Mouse (Mus musculus): ENCODE data around the gene Farp1. TPM values are rescaled to one million over a fixed set of nuclear protein-coding genes. Genes with fewer than 3 reads are reported as not detected.
A peak's percentile ranks its signal among the peaks of the same experiment; 100 is the strongest.
"Not testable (repeated sequence)": the region's sequence is repeated elsewhere in the genome, so short reads cannot be mapped to it uniquely, and the experiment has no call there.

Gene Farp1
- polyA plus RNA-seq, 1 experiment from 2014 or later, result 32.5 TPM

DNA sequence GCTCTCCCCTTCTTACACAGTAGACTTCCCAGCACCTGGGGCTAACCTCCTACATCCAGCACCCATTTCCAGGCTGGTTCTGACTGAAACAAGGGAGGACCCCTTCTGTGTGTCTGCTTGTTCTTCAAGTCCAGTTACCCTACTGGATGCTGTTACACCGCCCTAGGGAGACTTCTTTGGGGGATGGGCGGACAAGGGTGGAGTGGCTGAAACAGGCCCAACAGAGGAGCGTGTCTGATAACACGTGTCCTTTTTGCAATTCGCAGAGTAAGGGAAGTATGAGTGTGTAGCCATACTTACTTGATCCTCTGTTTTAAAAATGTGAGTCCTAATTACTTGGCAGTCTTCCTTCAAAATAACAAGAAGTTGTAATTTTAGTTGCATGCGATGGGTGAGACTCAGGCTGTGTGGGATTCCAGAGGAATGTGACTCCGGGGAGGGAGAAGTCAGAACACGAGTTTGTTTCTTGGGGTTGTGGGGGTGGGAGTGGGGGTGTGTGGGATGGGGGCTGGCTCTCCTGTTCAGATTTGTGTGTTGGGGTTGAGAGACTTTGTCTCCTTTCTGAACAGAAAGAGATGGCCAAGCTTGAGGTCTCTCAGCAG is 89.5 kb downstream of the Farp1 start:
- Histone ChIP-seq H3K36me3 (no peaks in the 10 kb centered on the region), H3K4me2 (replicated peaks) (no peak overlapping the region), H3K4me3 (replicated peaks) (no peak overlapping the region), H3K4me1 (peaks cover 62% of the 10 kb centered on the region), H3K27ac (replicated peaks) (peak overlapping the region; percentile 68), H3K9ac (no peak overlapping the region), H3K9me3 (replicated peaks) (no peaks in the 10 kb centered on the region), H3K27me3 (no peaks in the 10 kb centered on the region)
- 54% methylated on average over 8 of the region's 8 CpGs for whole genome bisulfite sequencing
- peak; percentile 63 for ATAC-seq (ENCODE audit: insufficient number of reproducible peaks, low FRiP score, low TSS enrichment, low read depth)

DNA sequence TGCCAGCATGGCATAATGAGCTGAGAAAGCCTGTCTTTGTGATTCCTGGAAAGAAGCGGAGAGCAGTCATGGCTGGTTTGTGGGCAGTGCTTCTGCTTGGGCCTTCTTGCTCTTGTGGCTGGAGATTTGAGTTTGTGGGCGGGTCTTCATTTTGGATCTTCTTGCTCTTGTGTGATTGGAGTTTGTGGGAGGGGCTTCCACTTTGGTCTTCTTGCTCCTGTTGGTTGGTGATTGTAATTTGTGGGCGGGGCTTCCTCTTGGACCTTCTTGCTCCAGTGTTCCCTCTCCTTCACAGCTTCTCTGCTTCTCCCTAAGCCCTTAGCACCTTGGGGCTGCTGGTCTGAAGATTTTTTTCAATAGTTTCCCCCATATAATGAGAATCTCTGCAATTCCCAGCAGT is 90.7 kb downstream of the Farp1 start:
- Histone ChIP-seq H3K4me3 (replicated peaks) (no peak overlapping the region), H3K36me3 (no peaks in the 10 kb centered on the region), H3K9ac (no peak overlapping the region), H3K27me3 (no peaks in the 10 kb centered on the region), H3K27ac (replicated peaks) (0 out of 2 replicates have a peak overlapping the region, but pooled peaks have one; percentile 68), H3K4me1 (peaks cover 56% of the 10 kb centered on the region), H3K4me2 (replicated peaks) (no peak overlapping the region), H3K9me3 (replicated peaks) (no peaks in the 10 kb centered on the region)
- no peak for ATAC-seq (ENCODE audit: insufficient number of reproducible peaks, low FRiP score, low TSS enrichment, low read depth)
- WGBS, result 89% methylated on average over 3 of the region's 3 CpGs

DNA sequence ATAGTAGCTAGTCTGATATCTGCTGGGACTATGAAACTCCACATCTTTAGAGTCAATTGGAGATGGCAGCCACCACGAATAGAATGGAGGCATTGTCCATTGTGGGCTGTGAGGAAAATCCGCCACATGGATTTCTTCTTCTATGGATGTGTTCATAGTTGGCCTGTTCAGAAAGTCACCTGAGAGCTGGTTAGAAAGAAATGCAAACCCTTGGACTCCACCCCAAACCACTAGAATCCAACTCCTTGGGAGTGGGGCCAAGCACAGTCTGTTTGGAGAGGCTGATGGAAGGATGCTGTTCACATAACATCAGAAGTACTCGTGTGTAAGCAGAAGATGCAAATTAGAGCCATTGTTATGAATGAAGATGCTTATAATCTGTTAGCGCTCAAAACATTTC is 91.3 kb downstream of the Farp1 start:
- peaks cover 56% of the 10 kb centered on the region for H3K4me1 ChIP-seq
- no peaks in the 10 kb centered on the region for H3K27me3 ChIP-seq
- no peak overlapping the region for H3K27ac ChIP-seq (replicated peaks)
- no peak overlapping the region for H3K4me3 ChIP-seq (replicated peaks)
- WGBS, result 75% methylated on average over 4 of the region's 4 CpGs
- no peaks in the 10 kb centered on the region for H3K9me3 ChIP-seq (replicated peaks)
- no peak overlapping the region for H3K9ac ChIP-seq
- no peaks in the 10 kb centered on the region for H3K36me3 ChIP-seq
- no peak for ATAC-seq (ENCODE audit: insufficient number of reproducible peaks, low FRiP score, low TSS enrichment, low read depth)
- H3K4me2 ChIP-seq (replicated peaks), result no peak overlapping the region

DNA sequence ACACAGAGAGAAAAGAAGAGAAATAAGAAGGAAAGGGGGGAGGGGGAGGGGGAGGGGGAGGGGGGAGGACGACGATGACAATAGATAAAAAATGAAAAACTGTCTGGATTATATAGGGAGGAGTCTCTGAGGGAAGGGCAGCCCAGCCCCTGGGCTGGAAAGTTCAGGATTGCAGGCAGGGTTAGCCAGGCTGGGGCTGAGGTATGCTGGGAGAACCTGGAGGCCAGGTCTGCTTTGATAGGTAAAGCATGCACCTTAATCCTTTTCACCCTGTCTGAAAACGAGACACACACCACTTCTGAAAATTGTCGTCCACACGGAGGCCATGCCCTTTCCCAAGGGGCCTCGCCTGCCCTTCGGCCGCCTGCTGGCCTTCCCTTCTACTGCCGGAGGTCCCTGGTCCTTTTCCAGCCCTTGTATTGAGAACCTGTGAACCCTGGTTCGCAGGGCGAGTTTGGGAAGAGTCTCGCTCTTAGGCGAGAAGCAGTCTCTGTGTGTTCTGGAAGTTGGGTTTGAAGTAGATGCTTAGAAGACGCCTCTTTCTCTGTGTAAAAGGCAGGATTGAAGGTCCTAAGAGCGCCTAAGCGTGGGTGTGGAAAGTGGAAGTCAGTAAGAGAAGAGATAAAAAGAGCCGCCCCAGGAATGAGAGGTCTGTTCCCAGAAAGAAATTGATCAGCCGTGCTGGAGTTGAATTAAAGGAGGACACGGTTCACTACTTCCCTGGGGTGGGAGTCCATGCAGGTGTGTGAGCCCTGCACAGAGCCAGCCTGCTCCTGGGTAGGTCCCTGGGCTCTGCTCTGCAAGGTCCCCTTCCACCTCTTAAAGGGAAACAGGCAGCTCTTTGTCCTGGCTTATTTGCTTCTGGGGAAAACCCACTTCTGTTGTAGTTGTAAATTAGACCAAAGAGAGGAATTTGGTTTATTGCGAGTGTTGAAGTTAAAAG is 94.1 kb downstream of the Farp1 start:
- Histone ChIP-seq H3K27me3 (no peaks in the 10 kb centered on the region), H3K9ac (no peak overlapping the region), H3K4me2 (replicated peaks) (no peak overlapping the region), H3K4me1 (peaks cover 35% of the 10 kb centered on the region), H3K9me3 (replicated peaks) (no peaks in the 10 kb centered on the region), H3K4me3 (replicated peaks) (no peak overlapping the region), H3K27ac (replicated peaks) (peak overlapping the region; percentile 68), H3K36me3 (no peaks in the 10 kb centered on the region)
- ATAC-seq (ENCODE audit: insufficient number of reproducible peaks, low FRiP score, low TSS enrichment, low read depth), result no peak
- 36% methylated on average over 20 of the region's 20 CpGs for WGBS

DNA sequence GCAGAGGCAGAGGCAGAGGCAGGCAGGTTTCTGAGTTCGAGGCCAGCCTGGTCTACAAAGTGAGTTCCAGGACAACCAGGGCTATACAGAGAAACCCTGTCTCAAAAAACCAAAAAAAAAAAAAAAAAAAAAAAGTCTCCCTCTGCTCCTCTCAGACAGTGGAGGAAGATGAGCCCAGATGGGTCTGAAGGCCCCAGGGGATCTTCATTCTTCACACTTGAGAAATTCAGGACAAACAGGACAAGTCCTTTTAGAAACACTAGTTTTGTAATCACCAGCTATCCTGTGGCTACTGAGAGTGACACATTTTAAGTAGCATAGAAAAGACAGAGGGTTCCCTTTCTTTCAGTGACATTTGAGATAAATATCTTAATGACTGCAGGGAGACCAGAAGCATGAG is 95.4 kb downstream of the Farp1 start:
- H3K4me1 ChIP-seq, result peaks cover 31% of the 10 kb centered on the region
- not testable (repeated sequence) for H3K9me3 ChIP-seq (replicated peaks); H3K27me3 ChIP-seq; H3K9ac ChIP-seq; H3K4me2 ChIP-seq (replicated peaks); H3K4me3 ChIP-seq (replicated peaks); ATAC-seq (ENCODE audit: insufficient number of reproducible peaks, low FRiP score, low TSS enrichment, low read depth); H3K27ac ChIP-seq (replicated peaks); H3K36me3 ChIP-seq
- WGBS, result 100% methylated on average over 1 of the region's 1 CpGs

DNA sequence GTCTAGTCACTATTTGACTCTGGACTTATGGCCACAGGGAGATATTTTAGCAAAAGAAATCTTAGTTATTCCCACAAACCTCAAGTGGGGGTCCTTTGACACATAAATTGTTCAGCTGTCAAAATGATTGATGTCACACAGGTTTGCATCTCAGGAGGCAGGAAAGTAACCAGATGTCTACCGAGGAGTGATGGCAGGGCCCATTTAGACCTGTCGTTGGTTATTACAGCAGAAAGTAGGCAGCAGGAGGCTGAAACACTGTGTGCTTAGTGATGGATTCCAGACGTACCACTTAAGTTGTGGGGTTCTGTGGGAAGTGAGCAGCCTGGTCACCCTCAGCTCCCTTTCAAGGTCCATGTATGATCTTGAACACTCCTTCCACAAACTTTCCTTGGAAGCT is 99.4 kb downstream of the Farp1 start:
- H3K27me3 ChIP-seq, result no peaks in the 10 kb centered on the region
- no peak overlapping the region for H3K4me2 ChIP-seq (replicated peaks)
- WGBS, result 26% methylated on average over 3 of the region's 3 CpGs
- H3K9me3 ChIP-seq (replicated peaks), result no peaks in the 10 kb centered on the region
- H3K4me3 ChIP-seq (replicated peaks), result no peak overlapping the region
- ATAC-seq (ENCODE audit: insufficient number of reproducible peaks, low FRiP score, low TSS enrichment, low read depth), result no peak
- no peak overlapping the region for H3K27ac ChIP-seq (replicated peaks)
- H3K9ac ChIP-seq, result no peak overlapping the region
- H3K36me3 ChIP-seq, result no peaks in the 10 kb centered on the region
- H3K4me1 ChIP-seq, result peaks cover 30% of the 10 kb centered on the region

DNA sequence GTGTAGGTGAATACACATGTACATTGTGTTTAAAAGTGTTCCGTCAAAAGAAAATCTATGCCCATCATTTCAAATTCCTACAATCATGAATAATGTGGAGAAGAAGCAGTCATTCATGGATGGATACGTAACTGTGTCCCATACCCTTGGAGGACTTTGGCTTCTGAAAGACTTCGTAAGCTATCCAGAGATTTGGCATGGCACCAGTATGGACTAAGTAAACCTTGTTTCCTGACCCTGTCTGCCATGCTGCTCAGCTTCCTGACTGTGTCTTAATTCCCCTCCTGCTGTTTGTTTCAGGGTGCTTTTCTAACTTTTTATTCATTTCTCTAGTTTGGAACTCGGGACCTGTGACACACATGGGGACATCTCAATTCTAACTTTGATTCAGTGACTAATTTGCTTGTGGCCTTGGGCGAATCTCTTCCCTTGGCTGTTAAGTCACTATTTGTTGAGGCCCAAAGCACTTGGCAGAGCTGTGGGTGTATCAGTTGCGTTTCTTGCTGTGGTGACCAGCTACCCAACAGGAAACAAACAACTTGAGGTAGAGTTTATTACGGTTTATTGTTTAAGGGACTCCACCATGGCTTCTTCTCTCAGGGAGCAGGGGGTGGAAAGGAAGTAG is 108.9 kb downstream of the Farp1 start:
- 84% methylated on average over 7 of the region's 7 CpGs for whole genome bisulfite sequencing
- H3K9ac ChIP-seq, result no peak overlapping the region
- no peak overlapping the region for H3K4me2 ChIP-seq (replicated peaks)
- no peak overlapping the region for H3K27ac ChIP-seq (replicated peaks)
- no peak overlapping the region for H3K4me3 ChIP-seq (replicated peaks)
- no peak for ATAC-seq (ENCODE audit: insufficient number of reproducible peaks, low FRiP score, low TSS enrichment, low read depth)
- peaks cover 36% of the 10 kb centered on the region for H3K4me1 ChIP-seq
- no peaks in the 10 kb centered on the region for H3K27me3 ChIP-seq
- no peaks in the 10 kb centered on the region for H3K9me3 ChIP-seq (replicated peaks)
- no peaks in the 10 kb centered on the region for H3K36me3 ChIP-seq

DNA sequence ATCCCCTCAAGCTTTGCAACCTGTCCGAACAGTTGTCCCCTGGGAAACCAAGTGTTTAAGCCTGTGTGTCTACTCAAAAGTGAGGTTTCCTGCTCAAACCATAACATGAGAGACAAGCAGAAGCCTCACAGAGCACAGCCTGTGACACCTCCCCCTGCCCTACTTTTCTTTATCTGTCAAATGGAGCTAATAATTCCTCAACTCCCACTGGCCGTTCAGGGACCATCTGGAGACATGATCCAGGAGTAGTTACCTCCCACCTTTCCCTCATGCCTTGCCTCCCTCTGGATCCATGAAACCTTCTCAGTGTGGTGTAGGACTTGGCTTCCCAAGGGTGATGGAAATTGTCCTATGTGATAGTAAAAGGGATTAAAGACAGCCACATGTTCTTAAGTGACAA is 109.5 kb downstream of the Farp1 start:
- Histone ChIP-seq H3K27ac (replicated peaks) (no peak overlapping the region), H3K4me2 (replicated peaks) (no peak overlapping the region), H3K4me3 (replicated peaks) (no peak overlapping the region), H3K36me3 (no peaks in the 10 kb centered on the region), H3K9me3 (replicated peaks) (no peaks in the 10 kb centered on the region), H3K27me3 (no peaks in the 10 kb centered on the region), H3K9ac (no peak overlapping the region), H3K4me1 (peaks cover 33% of the 10 kb centered on the region)
- ATAC-seq (ENCODE audit: insufficient number of reproducible peaks, low FRiP score, low TSS enrichment, low read depth), result no peak
- 51% methylated on average over 2 of the region's 2 CpGs for WGBS

DNA sequence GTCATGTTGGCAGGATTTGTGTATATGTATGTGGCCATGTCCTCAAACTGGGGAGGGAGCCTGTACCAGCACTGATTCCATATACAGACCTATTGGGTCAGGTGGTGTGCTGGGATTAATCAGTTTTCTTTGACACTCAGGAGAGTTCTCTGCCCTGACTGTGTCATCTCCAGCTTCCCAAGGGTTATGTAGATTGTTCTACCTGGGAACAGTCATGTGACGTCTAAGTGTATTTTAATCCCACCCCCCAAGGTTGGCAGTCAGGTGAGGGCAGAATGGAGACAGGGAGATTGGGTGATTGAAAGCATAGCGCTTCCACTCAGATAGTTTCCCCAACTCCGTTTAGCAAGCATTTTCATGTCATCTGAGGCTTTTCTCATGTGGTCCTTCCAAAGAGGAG is 110.3 kb downstream of the Farp1 start:
- Histone ChIP-seq H3K27ac (replicated peaks) (no peak overlapping the region), H3K4me1 (peaks cover 26% of the 10 kb centered on the region), H3K9ac (no peak overlapping the region), H3K36me3 (no peaks in the 10 kb centered on the region), H3K4me3 (replicated peaks) (no peak overlapping the region), H3K27me3 (no peaks in the 10 kb centered on the region), H3K9me3 (replicated peaks) (no peaks in the 10 kb centered on the region), H3K4me2 (replicated peaks) (no peak overlapping the region)
- WGBS, result 53% methylated on average over 3 of the region's 3 CpGs
- no peak for ATAC-seq (ENCODE audit: insufficient number of reproducible peaks, low FRiP score, low TSS enrichment, low read depth)

DNA sequence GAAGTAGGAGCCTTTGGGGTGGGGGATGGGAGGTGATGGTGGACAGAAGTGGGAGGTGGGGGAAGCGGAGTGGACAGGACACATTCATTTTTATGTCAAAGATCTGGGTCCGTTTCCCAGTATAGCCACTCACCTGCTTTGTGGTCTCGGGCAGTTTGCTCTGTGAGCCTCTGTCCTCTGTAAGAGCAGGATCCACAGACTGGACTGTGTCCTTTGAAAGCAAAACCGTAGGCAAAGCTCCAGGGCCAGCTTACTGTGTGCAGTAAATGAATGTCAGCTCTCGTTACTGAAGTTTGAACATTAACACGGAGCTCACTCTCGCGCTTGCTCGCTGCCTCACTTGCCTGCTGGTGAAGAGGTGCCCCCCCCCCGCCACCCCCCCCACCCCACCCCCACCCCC is 110.7 kb downstream of the Farp1 start:
- Histone ChIP-seq H3K4me2 (replicated peaks) (no peak overlapping the region), H3K4me1 (peaks cover 26% of the 10 kb centered on the region), H3K36me3 (no peaks in the 10 kb centered on the region), H3K27ac (replicated peaks) (no peak overlapping the region), H3K9ac (no peak overlapping the region), H3K4me3 (replicated peaks) (no peak overlapping the region), H3K27me3 (no peaks in the 10 kb centered on the region), H3K9me3 (replicated peaks) (no peaks in the 10 kb centered on the region)
- no peak for ATAC-seq (ENCODE audit: insufficient number of reproducible peaks, low FRiP score, low TSS enrichment, low read depth)
- 33% methylated on average over 9 of the region's 10 CpGs for WGBS

DNA sequence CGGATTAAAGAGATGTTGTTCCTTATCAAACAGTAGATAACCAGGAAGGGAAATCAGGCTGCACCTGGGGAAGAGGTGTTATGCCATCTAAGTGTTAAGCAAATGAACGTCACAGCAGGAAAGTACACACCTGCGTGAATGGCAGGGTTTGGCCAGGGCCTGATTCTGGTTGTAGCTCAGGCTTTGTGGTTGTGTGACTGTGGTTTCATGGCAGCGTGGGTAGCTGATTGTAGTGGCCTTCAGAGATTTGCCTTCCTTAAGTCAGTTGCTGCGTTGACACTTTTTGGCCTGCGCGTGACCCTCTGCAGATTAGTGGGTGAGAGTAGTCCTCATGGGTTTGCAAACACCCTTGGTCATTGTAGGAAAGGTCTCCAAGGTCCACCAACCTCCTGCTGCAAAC is 111.2 kb downstream of the Farp1 start:
- H3K9ac ChIP-seq, result no peak overlapping the region
- no peak overlapping the region for H3K4me3 ChIP-seq (replicated peaks)
- no peaks in the 10 kb centered on the region for H3K9me3 ChIP-seq (replicated peaks)
- H3K36me3 ChIP-seq, result no peaks in the 10 kb centered on the region
- H3K27me3 ChIP-seq, result no peaks in the 10 kb centered on the region
- H3K4me2 ChIP-seq (replicated peaks), result no peak overlapping the region
- peaks cover 31% of the 10 kb centered on the region for H3K4me1 ChIP-seq
- no peak overlapping the region for H3K27ac ChIP-seq (replicated peaks)
- no peak for ATAC-seq (ENCODE audit: insufficient number of reproducible peaks, low FRiP score, low TSS enrichment, low read depth)
- WGBS, result 60% methylated on average over 7 of the region's 7 CpGs
